Mouse (Mus musculus): ENCODE measurements at regions not wholly inside any gene's neighbourhood (a gene's known extent, or its start where the extent isn't known, plus 50 kb on each side); places are given as distances from the start of the nearest gene placed in this dataset.

- Histone ChIP-seq H3K9me3 (ENCODE audit: control insufficient read depth, low read length) (no peaks in the 10 kb centered on the region), H3K4me3 (ENCODE audit: low read depth, low read length) (no peak overlapping the region), H3K4me2 (ENCODE audit: low read length) (no peak overlapping the region), H3K36me3 (ENCODE audit: control insufficient read depth, insufficient read depth, low read length) (no peaks in the 10 kb centered on the region), H3K4me1 (replicated peaks; ENCODE audit: control insufficient read depth, insufficient read depth, low read length) (no peaks in the 10 kb centered on the region), H3K27me3 (replicated peaks; ENCODE audit: control insufficient read depth, insufficient read depth, low read length) (no peaks in the 10 kb centered on the region), H3K9ac (ENCODE audit: low read length) (no peak overlapping the region), H3K27ac (ENCODE audit: low read depth) (no peak overlapping the region)
- ATAC-seq (replicated peaks; ENCODE audit: low FRiP score, low TSS enrichment, low read depth) = no peak
- DNase-seq (ENCODE audit: low spot score) = no peak
- WGBS = 94% methylated on average over 1 of the region's 1 CpGs
Measured at GRCm38 (mm10) chr5:97181249-97181648, 69.9 kb upstream of the Paqr3 start.

GRCm38 (mm10) chr5:97174446-97174845, 63.0 kb upstream of the Paqr3 start:
- Histone ChIP-seq H3K4me3 (ENCODE audit: low read depth, low read length) (no peak overlapping the region), H3K27ac (ENCODE audit: low read depth) (no peak overlapping the region), H3K4me2 (ENCODE audit: low read length) (no peak overlapping the region), H3K36me3 (ENCODE audit: control insufficient read depth, insufficient read depth, low read length) (no peaks in the 10 kb centered on the region), H3K4me1 (replicated peaks; ENCODE audit: control insufficient read depth, insufficient read depth, low read length) (no peaks in the 10 kb centered on the region), H3K9ac (ENCODE audit: low read length) (no peak overlapping the region), H3K27me3 (replicated peaks; ENCODE audit: control insufficient read depth, insufficient read depth, low read length) (no peaks in the 10 kb centered on the region), H3K9me3 (ENCODE audit: control insufficient read depth, low read length) (no peaks in the 10 kb centered on the region)
- no peak for ATAC-seq (replicated peaks; ENCODE audit: low FRiP score, low TSS enrichment, low read depth)
- 83% methylated on average over 8 of the region's 8 CpGs for WGBS
- DNase-seq (ENCODE audit: low spot score) = no peak

- Histone ChIP-seq H3K4me3 (ENCODE audit: low read depth, low read length) (no peak overlapping the region), H3K36me3 (ENCODE audit: control insufficient read depth, insufficient read depth, low read length) (no peaks in the 10 kb centered on the region), H3K9ac (ENCODE audit: low read length) (no peak overlapping the region), H3K27me3 (replicated peaks; ENCODE audit: control insufficient read depth, insufficient read depth, low read length) (no peaks in the 10 kb centered on the region), H3K27ac (ENCODE audit: low read depth) (no peak overlapping the region), H3K4me2 (ENCODE audit: low read length) (no peak overlapping the region), H3K4me1 (replicated peaks; ENCODE audit: control insufficient read depth, insufficient read depth, low read length) (no peaks in the 10 kb centered on the region), H3K9me3 (ENCODE audit: control insufficient read depth, low read length) (no peaks in the 10 kb centered on the region)
- ATAC-seq (replicated peaks; ENCODE audit: low FRiP score, low TSS enrichment, low read depth) = no peak
- 77% methylated on average over 18 of the region's 18 CpGs for WGBS
- no peak for DNase-seq (ENCODE audit: low spot score)
Measured at GRCm38 (mm10) chr5:97167401-97168249, 56.2 kb upstream of the Paqr3 start.

- no peaks in the 10 kb centered on the region for H3K9me3 ChIP-seq (ENCODE audit: control insufficient read depth, low read length)
- WGBS = 77% methylated on average over 4 of the region's 4 CpGs
- no peak for ATAC-seq (replicated peaks; ENCODE audit: low FRiP score, low TSS enrichment, low read depth)
Measured at GRCm38 (mm10) chr5:97166128-97166883, 54.9 kb upstream of the Paqr3 start.

More at GRCm38 (mm10) chr5:97166128-97166883, 54.9 kb upstream of the Paqr3 start:
- no peak for DNase-seq (ENCODE audit: low spot score)
- no peak overlapping the region for H3K9ac ChIP-seq (ENCODE audit: low read length)
- no peak overlapping the region for H3K4me2 ChIP-seq (ENCODE audit: low read length)
- H3K4me1 ChIP-seq (replicated peaks; ENCODE audit: control insufficient read depth, insufficient read depth, low read length) = no peaks in the 10 kb centered on the region
- H3K4me3 ChIP-seq (ENCODE audit: low read depth, low read length) = no peak overlapping the region
- H3K27me3 ChIP-seq (replicated peaks; ENCODE audit: control insufficient read depth, insufficient read depth, low read length) = no peaks in the 10 kb centered on the region
- H3K27ac ChIP-seq (ENCODE audit: low read depth) = no peak overlapping the region
- H3K36me3 ChIP-seq (ENCODE audit: control insufficient read depth, insufficient read depth, low read length) = no peaks in the 10 kb centered on the region
